Mouse (Mus musculus) lung, embryonic 14.5 days (tissue): Measurements from ENCODE around the gene Erc2. TPM values are rescaled to one million over a fixed set of nuclear protein-coding genes. Genes with fewer than 3 reads are reported as not detected.

Source experiments
- ATAC-seq: fragments of 200-750 bp; cut with Nextera tagmentation; 2 replicates; pipeline ENCODE4 v1.8.0; 2017; ENCODE audit warnings: mild to moderate bottlenecking, moderate TSS enrichment, moderate library complexity; ENCODE audit not compliant: insufficient read depth
- DNase-seq: peaks from one replicate; pipeline ENCODE4 v3.0.0-alpha.2; 2015
- H3K27ac ChIP-seq: fragments of 300-500 bp; sonication (generic); 2 replicates; pipeline ENCODE4 v1.5.1; 2014; ENCODE audit warnings: low read depth, mild to moderate bottlenecking, moderate library complexity
- H3K27me3 ChIP-seq: fragments of 300-500 bp; sonication (generic); 2 replicates; pipeline ENCODE4 v1.6.1; 2014; ENCODE audit warnings: low read length, control low read depth; ENCODE audit not compliant: insufficient read depth
- H3K36me3 ChIP-seq: fragments of 300-500 bp; sonication (generic); 2 replicates; pipeline ENCODE4 v1.6.1; 2014; ENCODE audit warnings: control low read depth; ENCODE audit not compliant: insufficient read depth
- H3K4me1 ChIP-seq: fragments of 300-500 bp; sonication (generic); 2 replicates; pipeline ENCODE4 v1.6.1; 2014; ENCODE audit warnings: antibody characterized with exemption, control low read depth; ENCODE audit not compliant: insufficient read depth
- H3K4me2 ChIP-seq: fragments of 300-500 bp; sonication (generic); 2 replicates; pipeline ENCODE4 v1.6.1; 2014; ENCODE audit warnings: mild to moderate bottlenecking
- H3K4me3 ChIP-seq: fragments of 300-500 bp; sonication (generic); 2 replicates; pipeline ENCODE4 v1.5.1; 2014; ENCODE audit warnings: low read depth, low read length
- H3K9ac ChIP-seq: fragments of 300-500 bp; sonication (generic); 2 replicates; pipeline ENCODE4 v1.6.1; 2014
- H3K9me3 ChIP-seq: fragments of 300-500 bp; sonication (generic); 2 replicates; pipeline ENCODE4 v1.6.1; 2016; ENCODE audit warnings: low read depth, low read length, control low read depth
- CTCF ChIP-seq: IDR thresholded peaks from 2 replicates; pipeline ENCODE4 v1.5.1; 2016; ENCODE audit warnings: antibody characterized with exemption, low read depth
- WGBS: fragments of 180-500 bp; shearing (Covaris S2); extraction: QIAGEN DNeasy Blood & Tissue Kit; methylation state at CpG from one replicate; pipeline ENCODE4 v1.1.7; 2014; 5-methylcytosine and 5-hydroxymethylcytosine counted together
- polyA plus RNA-seq: library from polyadenylated mRNA; unstranded; fragments of >200 nt; fragmentation: Nextera tagmentation; extraction: Ambion mirVana; gene quantifications from 2 replicates; pipeline ENCODE4 v1.2.1, GENCODE M21; 2014

Gene Erc2
- polyA plus RNA-seq, 1 experiment from 2014 or later, result 2.1 TPM

GRCm38 (mm10) chr14:27948391-27948790 lies 326.2 kb downstream of the Erc2 start:
- H3K27ac ChIP-seq, result no peak overlapping the region
- WGBS, result 68% methylated on average over 8 of the region's 8 CpGs
- H3K27me3 ChIP-seq, result no peaks in the 10 kb centered on the region
- H3K9ac ChIP-seq, result no peak overlapping the region
- H3K9me3 ChIP-seq, result no peaks in the 10 kb centered on the region
- H3K4me1 ChIP-seq, result no peaks in the 10 kb centered on the region
- H3K4me3 ChIP-seq, result no peak overlapping the region
- no peak overlapping the region for H3K4me2 ChIP-seq
- DNase-seq (peak; percentile 64), ATAC-seq (no peak)
- TF ChIP-seq CTCF, result peak; percentile 68
- H3K36me3 ChIP-seq, result no peaks in the 10 kb centered on the region

DNA sequence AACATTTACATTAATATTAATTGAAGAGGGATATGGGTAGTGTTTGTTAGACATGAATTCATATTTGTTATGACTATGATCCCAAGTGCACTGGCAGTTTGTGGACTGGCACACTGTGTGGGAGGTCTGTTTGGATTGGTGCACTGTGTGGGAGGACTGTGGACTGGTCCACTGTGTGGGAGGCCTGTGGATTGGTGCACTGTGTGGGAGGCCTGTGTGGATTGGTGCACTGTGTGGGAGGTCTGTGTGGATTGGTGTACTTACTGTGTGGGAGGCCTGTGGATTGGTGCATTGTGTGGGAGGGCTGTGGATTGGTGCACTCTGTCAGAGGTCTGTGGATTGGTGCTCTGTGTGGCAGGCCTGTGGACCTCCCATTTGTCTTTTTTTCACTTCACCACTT lies 331.6 kb downstream of the Erc2 start:
- Histone ChIP-seq H3K4me1 (no peaks in the 10 kb centered on the region), H3K27me3 (no peaks in the 10 kb centered on the region), H3K27ac (no peak overlapping the region), H3K4me3 (no peak overlapping the region), H3K36me3 (no peaks in the 10 kb centered on the region), H3K4me2 (no peak overlapping the region), H3K9ac (no peak overlapping the region), H3K9me3 (no peaks in the 10 kb centered on the region)
- ATAC-seq (peak; percentile 47; the same call in 1 of the 2 replicates), DNase-seq (no peak)
- TF ChIP-seq CTCF, result no peak

GRCm38 (mm10) chr14:27956801-27957200 lies 334.6 kb downstream of the Erc2 start:
- Histone ChIP-seq H3K27me3 (no peaks in the 10 kb centered on the region), H3K4me2 (no peak overlapping the region), H3K9ac (no peak overlapping the region), H3K4me3 (no peak overlapping the region), H3K9me3 (no peaks in the 10 kb centered on the region), H3K4me1 (no peaks in the 10 kb centered on the region), H3K36me3 (no peaks in the 10 kb centered on the region), H3K27ac (no peak overlapping the region)
- ATAC-seq (no peak), DNase-seq (no peak)
- WGBS, result 35% methylated on average over 2 of the region's 2 CpGs
- no peak for TF ChIP-seq CTCF

DNA sequence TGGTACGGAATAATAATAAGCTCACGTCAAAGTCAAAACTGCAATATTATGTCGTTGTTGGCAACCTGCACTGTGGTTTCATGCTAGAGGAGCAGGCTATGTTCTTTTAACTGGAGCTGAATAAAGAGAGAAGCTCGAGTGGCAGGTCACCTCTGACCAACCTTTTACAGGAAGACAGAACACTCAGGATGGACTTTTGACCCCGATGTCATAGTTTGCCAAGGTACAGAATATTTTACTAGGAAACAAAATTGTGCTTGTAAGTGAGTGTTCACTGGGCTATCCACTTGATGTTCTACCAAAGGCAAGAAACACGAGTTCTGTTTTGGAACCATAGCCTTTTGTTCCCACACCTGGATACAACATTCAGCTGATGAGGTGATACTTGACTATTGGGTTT lies 351.5 kb downstream of the Erc2 start:
- H3K9me3 ChIP-seq, result no peaks in the 10 kb centered on the region
- ATAC-seq, result no peak
- no peaks in the 10 kb centered on the region for H3K27me3 ChIP-seq
- 80% methylated on average over 6 of the region's 6 CpGs for WGBS
- no peak overlapping the region for H3K9ac ChIP-seq
- H3K27ac ChIP-seq, result no peak overlapping the region
- H3K36me3 ChIP-seq, result no peaks in the 10 kb centered on the region
- no peak overlapping the region for H3K4me2 ChIP-seq
- TF ChIP-seq CTCF, result no peak
- H3K4me1 ChIP-seq, result no peaks in the 10 kb centered on the region
- no peak for DNase-seq
- H3K4me3 ChIP-seq, result no peak overlapping the region

DNA sequence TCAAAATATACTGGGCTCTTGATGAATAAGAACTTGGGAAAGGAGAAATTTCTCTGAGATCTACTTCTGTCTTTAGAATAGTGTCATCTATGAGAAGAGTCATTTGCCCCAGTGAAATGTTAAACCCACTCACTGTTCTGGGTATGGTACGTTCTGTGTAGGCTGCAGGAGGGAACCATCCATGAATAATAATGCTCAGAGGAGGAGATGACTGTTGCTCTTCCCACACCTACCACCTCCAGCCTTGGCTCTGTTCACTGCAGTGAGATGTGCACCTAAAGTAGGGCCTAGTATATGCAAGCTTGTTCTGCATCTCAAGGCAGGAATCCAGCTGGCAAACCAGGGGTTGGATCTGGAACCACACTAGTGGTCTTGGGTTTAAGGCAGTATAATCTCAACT lies 353.4 kb downstream of the Erc2 start:
- no peak for ATAC-seq

DNA sequence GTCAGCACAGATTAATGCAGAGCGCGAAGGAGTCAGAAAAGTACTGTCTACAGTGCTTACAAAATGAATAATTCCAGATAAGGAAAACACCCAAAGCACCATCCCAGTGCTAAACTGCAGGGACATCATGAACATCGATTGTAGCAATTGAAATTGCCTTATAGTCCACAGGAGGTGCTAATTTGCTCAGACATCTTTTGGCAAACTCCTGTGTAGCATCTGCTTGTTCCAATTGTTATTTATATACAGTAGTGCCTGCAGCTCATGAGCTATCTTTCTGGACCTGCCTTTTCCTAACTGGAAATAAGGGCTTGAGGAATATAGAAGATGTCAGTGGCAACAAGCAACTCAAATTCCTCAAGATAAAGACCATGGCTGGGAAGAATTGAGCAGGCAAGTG lies 362.5 kb downstream of the Erc2 start:
- WGBS, result 71% methylated on average over 3 of the region's 3 CpGs
- ATAC-seq, result no peak
- DNase-seq, result no peak
- H3K9me3 ChIP-seq, result no peaks in the 10 kb centered on the region
- no peaks in the 10 kb centered on the region for H3K36me3 ChIP-seq
- H3K4me2 ChIP-seq, result no peak overlapping the region
- H3K4me1 ChIP-seq, result no peaks in the 10 kb centered on the region
- no peak overlapping the region for H3K9ac ChIP-seq
- no peak for TF ChIP-seq CTCF
- no peak overlapping the region for H3K27ac ChIP-seq
- H3K4me3 ChIP-seq, result no peak overlapping the region
- H3K27me3 ChIP-seq, result no peaks in the 10 kb centered on the region

More for the DNA sequence above, 353.4 kb downstream of the Erc2 start:
- no peak overlapping the region for H3K4me3 ChIP-seq
- H3K27ac ChIP-seq, result no peak overlapping the region
- TF ChIP-seq CTCF, result no peak
- H3K27me3 ChIP-seq, result no peaks in the 10 kb centered on the region
- H3K4me2 ChIP-seq, result no peak overlapping the region
- no peaks in the 10 kb centered on the region for H3K4me1 ChIP-seq
- no peaks in the 10 kb centered on the region for H3K9me3 ChIP-seq
- 63% methylated on average over 1 of the region's 1 CpGs for WGBS
- no peak for DNase-seq
- no peaks in the 10 kb centered on the region for H3K36me3 ChIP-seq
- H3K9ac ChIP-seq, result no peak overlapping the region

DNA sequence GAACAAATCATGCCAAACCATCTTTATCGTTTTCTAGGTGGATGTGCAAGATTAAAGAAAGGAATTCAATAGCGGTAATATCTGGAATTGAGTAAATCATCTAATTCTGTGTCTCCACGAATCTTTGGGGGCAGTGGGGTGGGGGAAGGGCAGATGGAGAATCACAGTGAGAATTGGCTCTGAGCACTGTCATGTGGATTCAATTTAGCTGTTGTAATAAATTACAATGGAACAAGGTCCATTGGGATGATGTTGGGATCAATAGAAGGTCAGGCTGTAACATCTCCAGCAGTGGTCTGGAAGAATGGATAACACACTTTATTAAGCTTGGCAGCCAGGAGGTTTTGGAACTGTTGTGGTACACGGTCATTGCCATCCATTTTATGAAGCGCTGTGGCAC lies 363.0 kb downstream of the Erc2 start:
- ATAC-seq, result no peak
- WGBS, result 75% methylated on average over 5 of the region's 5 CpGs
- Histone ChIP-seq H3K9me3 (no peaks in the 10 kb centered on the region), H3K27me3 (no peaks in the 10 kb centered on the region), H3K27ac (no peak overlapping the region), H3K4me1 (no peaks in the 10 kb centered on the region), H3K4me3 (no peak overlapping the region), H3K4me2 (no peak overlapping the region), H3K36me3 (no peaks in the 10 kb centered on the region), H3K9ac (no peak overlapping the region)
- no peak for DNase-seq
- no peak for TF ChIP-seq CTCF

DNA sequence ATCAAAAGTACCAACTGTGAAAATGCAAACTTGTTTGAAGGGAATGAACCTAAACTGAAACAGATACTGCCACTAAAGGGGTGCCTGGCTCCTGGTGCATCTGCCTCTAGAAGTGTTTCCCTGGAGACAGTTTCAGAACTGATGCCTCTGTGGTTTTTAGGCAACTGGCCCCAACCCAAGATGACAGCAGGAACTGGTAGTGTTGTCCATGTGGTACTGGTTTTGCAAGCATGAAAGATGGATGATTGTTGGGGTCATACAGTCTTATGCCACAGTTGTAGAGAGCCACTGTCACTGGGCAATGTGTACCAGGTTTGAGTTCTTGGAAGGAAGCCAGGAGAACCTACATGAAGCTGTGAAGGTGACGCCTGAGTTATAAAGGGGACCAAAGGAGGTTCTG lies 365.2 kb downstream of the Erc2 start:
- ATAC-seq (no peak), DNase-seq (no peak)
- Histone ChIP-seq H3K27me3 (no peaks in the 10 kb centered on the region), H3K4me3 (no peak overlapping the region), H3K9ac (no peak overlapping the region), H3K4me2 (no peak overlapping the region), H3K27ac (no peak overlapping the region), H3K9me3 (no peaks in the 10 kb centered on the region), H3K4me1 (no peaks in the 10 kb centered on the region), H3K36me3 (no peaks in the 10 kb centered on the region)
- 77% methylated on average over 1 of the region's 1 CpGs for WGBS
- TF ChIP-seq CTCF, result no peak
